Mouse (Mus musculus) heart, postnatal 14 days (tissue): ENCODE results near the gene Btnl2. TPM values are rescaled to one million over a fixed set of nuclear protein-coding genes. Genes with fewer than 3 reads are reported as not detected.
"Not testable (repeated sequence)": the region's sequence is repeated elsewhere in the genome, so short reads cannot be mapped to it uniquely, and the experiment has no call there.

Source experiments
- DNase-seq, 2 experiments: peaks; one replicate each; pipeline ENCODE4 v3.0.0; 2021 to 2022
- intact Hi-C: fragments of 180-260 bp; cut with DNase I; formaldehyde crosslinking; loops from one replicate; pipeline ENCODE4 v1.15.1; 2025
- long read RNA-seq, 2 experiments: library from polyadenylated mRNA; stranded (forward); transcript quantifications; one replicate each; pipeline ENCODE4 v2.0.0; 2021
- total RNA-seq, 2 experiments: library from RNA; stranded (reverse); gene quantifications; 2 replicates each; pipeline ENCODE4 v1.2.3; 2021

Gene Btnl2
- total RNA-seq = under 1 TPM; 0.27 to 0.33 TPM
- long read RNA-seq, experiment 1, partial matches to known transcripts = 1 of 1 reads
- long read RNA-seq, experiment 1, other reads (novel, unspliced or antisense) = 0 of 1 reads
- long read RNA-seq, experiment 2, partial matches to known transcripts = 2 of 2 reads
- long read RNA-seq, experiment 2, other reads (novel, unspliced or antisense) = 0 of 2 reads

- no peak for DNase-seq
- intact Hi-C loops = no loop called here
Observed at GRCm38 (mm10) chr17:34354539-34354938, at the start of gene Btnl2. Gene Btnl2, plus strand, starts transcription at chr17:34354822.

- DNase-seq = peak; percentile 75 to 85
- intact Hi-C loops = no loop called here
Observed at GRCm38 (mm10) chr17:34305380-34306030, 49.1 kb upstream of the Btnl2 start, which contains the start of gene H2-Eb1. Gene H2-Eb1, plus strand, starts transcription at chr17:34305867.

GRCm38 (mm10) chr17:34306407-34306806 is 48.2 kb upstream of the Btnl2 start:
- DNase-seq = no peak
- intact Hi-C loops = no loop called here

GRCm38 (mm10) chr17:34307216-34307615 is 47.4 kb upstream of the Btnl2 start:
- DNase-seq = no peak
- intact Hi-C loops = no loop called here

- DNase-seq = no peak
- intact Hi-C loops = no loop called here
Observed at GRCm38 (mm10) chr17:34308161-34308560, 46.5 kb upstream of the Btnl2 start.

GRCm38 (mm10) chr17:34309225-34309624 is 45.4 kb upstream of the Btnl2 start:
- peak in 1 of 2 experiments; percentile 20 for DNase-seq
- intact Hi-C loops = no loop called here

GRCm38 (mm10) chr17:34309683-34310385 is 44.8 kb upstream of the Btnl2 start:
- peak; percentile 75 to 79 for DNase-seq
- intact Hi-C loops = loop anchor here (10.0 kb wide), 1 partner anchor 135 kb away; no protein-coding TSS in a partner anchor

- intact Hi-C loops = loop anchor here (10.0 kb wide), 1 partner anchor 136 kb away; no protein-coding TSS in a partner anchor
- DNase-seq = not testable (repeated sequence)
Observed at GRCm38 (mm10) chr17:34310526-34310925, 44.1 kb upstream of the Btnl2 start.

GRCm38 (mm10) chr17:34312185-34312584 is 42.4 kb upstream of the Btnl2 start:
- intact Hi-C loops = loop anchor here (10.0 kb wide), 1 partner anchor 137 kb away; no protein-coding TSS in a partner anchor
- no peak for DNase-seq

- intact Hi-C loops = loop anchor here (1.0 to 10.0 kb wide), 2 partner anchors 63 to 139 kb away; no protein-coding TSS in a partner anchor
Observed at GRCm38 (mm10) chr17:34313393-34313792, 41.2 kb upstream of the Btnl2 start.

GRCm38 (mm10) chr17:34314286-34314685 is 40.3 kb upstream of the Btnl2 start:
- DNase-seq = no peak
- intact Hi-C loops = loop anchor here (10.0 kb wide), 1 partner anchor 139 kb away; no protein-coding TSS in a partner anchor

More at GRCm38 (mm10) chr17:34313393-34313792, 41.2 kb upstream of the Btnl2 start:
- DNase-seq = peak; percentile 80 to 89

- intact Hi-C loops = loop anchor here (10.0 kb wide), 1 partner anchor 141 kb away; no protein-coding TSS in a partner anchor
- DNase-seq = no peak
Observed at GRCm38 (mm10) chr17:34315512-34315911, 39.1 kb upstream of the Btnl2 start.

- intact Hi-C loops = loop anchor here (10.0 kb wide), 1 partner anchor 142 kb away; no protein-coding TSS in a partner anchor
- DNase-seq = no peak
Observed at GRCm38 (mm10) chr17:34316697-34317096, 37.9 kb upstream of the Btnl2 start.

- no peak for DNase-seq
- intact Hi-C loops = loop anchor here (10.0 kb wide), 1 partner anchor 142 kb away; no protein-coding TSS in a partner anchor
Observed at GRCm38 (mm10) chr17:34317275-34317674, 37.3 kb upstream of the Btnl2 start.

GRCm38 (mm10) chr17:34325436-34325835 is 29.2 kb upstream of the Btnl2 start, which contains the start of gene H2-Eb2:
Gene H2-Eb2, plus strand, starts transcription at chr17:34325665.
- no peak for DNase-seq
- intact Hi-C loops = no loop called here

- no peak for DNase-seq
- intact Hi-C loops = no loop called here
Observed at GRCm38 (mm10) chr17:34326373-34326772, 28.2 kb upstream of the Btnl2 start.

GRCm38 (mm10) chr17:34329807-34330206 is 24.8 kb upstream of the Btnl2 start:
- DNase-seq = no peak
- intact Hi-C loops = no loop called here

GRCm38 (mm10) chr17:34331200-34331599 is 23.4 kb upstream of the Btnl2 start:
- intact Hi-C loops = no loop called here

GRCm38 (mm10) chr17:34340619-34341402 is 13.8 kb upstream of the Btnl2 start:
- intact Hi-C loops = no loop called here
- DNase-seq = no peak

More at GRCm38 (mm10) chr17:34331200-34331599, 23.4 kb upstream of the Btnl2 start:
- no peak for DNase-seq

GRCm38 (mm10) chr17:34344882-34345281 is 9.7 kb upstream of the Btnl2 start:
- intact Hi-C loops = no loop called here
- no peak for DNase-seq
